Mouse (Mus musculus): ENCODE measurements around the gene Rnase12. TPM values are rescaled to one million over a fixed set of nuclear protein-coding genes. Genes with fewer than 3 reads are reported as not detected.

The Rnase12 gene
- polyA plus RNA-seq, 1 experiment: not detected

GRCm38 (mm10) chr14:51007914-51008713, 49.3 kb downstream of the Rnase12 start:
- H3K4me3 ChIP-seq (replicated peaks; ENCODE audit: extremely low read depth, low read depth, low read length): no peak overlapping the region
- no peak for TF ChIP-seq POLR2A (IDR thresholded peaks at IDR 0.05; ENCODE audit: borderline replicate concordance, extremely low read depth, low read depth, low read length)
- TF ChIP-seq CTCF (IDR thresholded peaks at IDR 0.05; ENCODE audit: insufficient read depth, low read length): no peak
- peaks cover 2% of the 10 kb centered on the region; the same call in 1 of the 2 replicates for H3K4me1 ChIP-seq (ENCODE audit: control insufficient read depth, insufficient read depth, low read length)
- DNase-seq: peak; percentile 20
- WGBS: 32% methylated on average over 13 of the region's 13 CpGs

DNA sequence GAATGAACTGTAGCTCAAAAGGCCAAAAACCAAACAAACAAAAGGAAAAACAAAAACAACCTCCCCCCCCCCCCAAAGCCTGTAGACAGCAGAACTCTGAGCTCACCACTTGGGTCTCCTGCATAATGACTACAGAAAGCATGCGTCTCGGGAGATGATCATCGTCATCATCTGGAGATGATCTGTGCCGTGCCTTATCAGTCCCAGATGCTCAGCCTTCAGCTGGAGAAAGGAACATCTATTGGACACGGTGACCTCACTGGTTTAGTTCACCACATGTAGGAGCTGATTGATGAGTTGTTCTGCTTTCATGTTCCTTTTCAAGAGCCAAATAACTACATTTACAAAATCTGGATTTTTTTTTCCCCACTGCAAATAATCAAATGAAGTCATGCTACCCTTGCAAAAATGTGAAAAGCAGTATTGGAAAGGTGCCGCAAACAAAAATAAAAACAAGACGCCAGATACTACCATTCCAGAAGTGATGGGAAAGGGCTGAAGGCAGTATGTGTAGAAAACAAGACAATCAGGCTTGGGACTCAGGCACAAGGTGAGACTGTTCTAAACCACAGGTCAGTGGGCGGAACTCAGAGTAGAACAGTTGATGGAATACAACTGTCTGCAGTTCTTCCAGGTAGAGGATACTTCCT, 50.2 kb downstream of the Rnase12 start, which contains the start of gene Rnase10:
Gene Rnase10, plus strand, starts transcription at position 600 of the 650 bp plus-strand sequence.
- Histone ChIP-seq H3K4me1 (ENCODE audit: control insufficient read depth, insufficient read depth, low read length) (peaks cover 2% of the 10 kb centered on the region; the same call in 1 of the 2 replicates), H3K4me3 (replicated peaks; ENCODE audit: extremely low read depth, low read depth, low read length) (no peak within 1 kb of the TSS)
- no peak for TF ChIP-seq POLR2A (IDR thresholded peaks at IDR 0.05; ENCODE audit: borderline replicate concordance, extremely low read depth, low read depth, low read length)
- TF ChIP-seq CTCF (IDR thresholded peaks at IDR 0.05; ENCODE audit: insufficient read depth, low read length): no peak
- WGBS: 77% methylated on average over 8 of the region's 8 CpGs
- DNase-seq: no peak

Other genes with a start within 250 kb of the Rnase12 start
- gene Ccnb1ip1, start 249.9 kb downstream of the Rnase12 start, polyA plus RNA-seq (2012; rRNA removed): not detected in 2 replicates
- 9.6 and 17.4 TPM in 2 replicates for gene Parp2, start 249.8 kb downstream of the Rnase12 start, polyA plus RNA-seq (2012; rRNA removed)
- 28.1 and 28.6 TPM in 2 replicates for gene Tep1, start 187.1 kb downstream of the Rnase12 start, polyA plus RNA-seq (2012; rRNA removed)
- 1.4 and 3.7 TPM in 2 replicates for gene Klhl33, start 160.2 kb downstream of the Rnase12 start, polyA plus RNA-seq (2012; rRNA removed)
- 104 and 122 TPM in 2 replicates for gene Osgep, start 132.8 kb downstream of the Rnase12 start, polyA plus RNA-seq (2012; rRNA removed)
- 12.0 and 23.2 TPM in 2 replicates for gene Apex1, start 132.7 kb downstream of the Rnase12 start, polyA plus RNA-seq (2012; rRNA removed)
- gene Pip4p1, start 126.8 kb downstream of the Rnase12 start, polyA plus RNA-seq (2012; rRNA removed): 99.1 and 111 TPM in 2 replicates
- gene Pnp, start 126.6 kb downstream of the Rnase12 start, polyA plus RNA-seq (2012; rRNA removed): 35.3 and 37.0 TPM in 2 replicates
- gene Gm49342, start 113.1 kb downstream of the Rnase12 start, polyA plus RNA-seq (2012; rRNA removed): 20.3 and 46.2 TPM in 2 replicates
- gene Pnp2, start 101.7 kb downstream of the Rnase12 start, polyA plus RNA-seq (2012; rRNA removed): 0.97 and 1.1 TPM in 2 replicates
- 0.14 TPM in 1 of 2 replicates, not detected in the other for gene Rnase10, start 49.9 kb downstream of the Rnase12 start, polyA plus RNA-seq (2012; rRNA removed)
- not detected in 2 replicates for gene Rnase9, start 15.8 kb downstream of the Rnase12 start, polyA plus RNA-seq (2012; rRNA removed)
- gene Rnase11, start 7.5 kb downstream of the Rnase12 start, polyA plus RNA-seq (2012; rRNA removed): not detected in 2 replicates
- 3.1 and 3.6 TPM in 2 replicates for gene Olfr750, start 16.8 kb upstream of the Rnase12 start, polyA plus RNA-seq (2012; rRNA removed)
- 581 and 650 TPM in 2 replicates for gene Rnase4, start 33.4 kb upstream of the Rnase12 start, polyA plus RNA-seq (2012; rRNA removed)
- gene Ang, start 33.5 kb upstream of the Rnase12 start, polyA plus RNA-seq (2012; rRNA removed): 61.7 and 72.5 TPM in 2 replicates
- gene Eddm3b, start 56.8 kb upstream of the Rnase12 start, polyA plus RNA-seq (2012; rRNA removed): 0.08 TPM in 1 of 2 replicates, not detected in the other
- 12.1 and 19.2 TPM in 2 replicates for gene Rnase6, start 66.2 kb upstream of the Rnase12 start, polyA plus RNA-seq (2012; rRNA removed)
- 3.7 and 4.8 TPM in 2 replicates for gene Rnase1, start 89.1 kb upstream of the Rnase12 start, polyA plus RNA-seq (2012; rRNA removed)
- 0.40 TPM in 1 of 2 replicates, not detected in the other for gene Rnase2b, start 104.6 kb upstream of the Rnase12 start, polyA plus RNA-seq (2012; rRNA removed)
- not detected in 2 replicates for gene Ang2, start 141.5 kb upstream of the Rnase12 start, polyA plus RNA-seq (2012; rRNA removed)
- gene Ear14, start 145.7 kb upstream of the Rnase12 start, polyA plus RNA-seq (2012; rRNA removed): not detected in 2 replicates
- not detected in 2 replicates for gene Rnase2a, start 198.5 kb upstream of the Rnase12 start, polyA plus RNA-seq (2012; rRNA removed)